Mouse (Mus musculus) megakaryocyte, embryonic 14.5 days (primary cell): ENCODE data around the gene Gm21988.

Experiments
- FLI1 ChIP-seq: IDR thresholded peaks from 2 replicates; pipeline ENCODE4 v1.6.1; 2012; ENCODE audit warnings: low read length, inconsistent platforms, mixed read lengths
- GATA1 ChIP-seq: IDR thresholded peaks from 3 replicates; pipeline ENCODE4 v1.6.1; 2012; ENCODE audit warnings: mixed read lengths, low read length, inconsistent platforms, borderline replicate concordance

DNA sequence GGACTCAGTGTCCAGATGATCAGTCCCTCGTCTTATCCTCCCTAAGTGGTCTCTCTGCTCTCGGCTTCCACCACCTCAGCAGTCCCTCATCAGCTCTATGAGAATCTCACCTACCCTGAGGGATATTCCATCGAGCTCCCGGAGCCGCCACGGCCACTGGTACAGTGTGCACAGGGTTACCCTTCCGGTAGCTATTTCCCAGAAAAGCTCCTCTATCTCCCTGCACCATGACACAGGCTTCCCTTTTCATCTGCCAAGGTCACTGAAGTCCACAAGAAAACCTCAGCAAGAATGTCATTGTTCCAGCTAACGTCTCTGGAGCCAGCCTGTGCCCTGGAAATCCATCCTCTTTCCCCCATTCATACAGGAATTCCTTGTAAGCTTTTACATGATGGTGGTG is 12.2 kb upstream of the Gm21988 start:
- TF ChIP-seq GATA1, result no peak
- no peak for TF ChIP-seq FLI1
